Mouse (Mus musculus) olfactory bulb, adult 2 months (tissue): ENCODE measurements around the gene Cemip. TPM values are rescaled to one million over a fixed set of nuclear protein-coding genes. Genes with fewer than 3 reads are reported as not detected.

Experiments
- H3K27ac ChIP-seq: fragments of 200-500 bp; 2 replicates; pipeline ENCODE4 v1.5.1; 2012; ENCODE audit warnings: low read depth, low read length; ENCODE audit not compliant: insufficient read depth
- H3K4me1 ChIP-seq: fragments of 200-500 bp; 2 replicates; pipeline ENCODE4 v1.6.1; 2012; ENCODE audit warnings: low read length; ENCODE audit not compliant: control insufficient read depth, insufficient read depth
- H3K4me3 ChIP-seq: fragments of 200-500 bp; 2 replicates; pipeline ENCODE4 v1.5.1; 2012; ENCODE audit warnings: mild to moderate bottlenecking, low read depth, low read length, moderate library complexity; ENCODE audit not compliant: insufficient read depth
- CTCF ChIP-seq: fragments of 200-500 bp; IDR thresholded peaks from 2 replicates; pipeline ENCODE4 v1.5.1; 2012; ENCODE audit warnings: low read depth, mild to moderate bottlenecking, low read length, moderate library complexity; ENCODE audit not compliant: insufficient read depth
- POLR2A ChIP-seq: fragments of 200-500 bp; IDR thresholded peaks from 2 replicates; pipeline ENCODE4 v1.6.1; 2012; ENCODE audit warnings: mild to moderate bottlenecking, low read depth, low read length, moderate library complexity; ENCODE audit not compliant: insufficient read depth
- WGBS: fragments of 180-500 bp; shearing (Covaris S2); methylation state at CpG from one replicate; pipeline ENCODE4 v1.1.7; 2018; 5-methylcytosine and 5-hydroxymethylcytosine counted together
- polyA plus RNA-seq: library from polyadenylated mRNA; stranded (reverse); fragments of >200 nt; gene quantifications from 2 replicates; pipeline ENCODE4 v1.2.4, GENCODE M21; 2012; ENCODE audit warnings: low replicate concordance; ENCODE audit not compliant: missing spikeins, insufficient read depth, insufficient read length

Cemip gene
- polyA plus RNA-seq, 1 experiment = not detected

GRCm38 (mm10) chr7:84102589-84102988, 16.3 kb upstream of the Cemip start:
- TF ChIP-seq POLR2A = no peak
- no peak for TF ChIP-seq CTCF
- Histone ChIP-seq H3K4me1 (no peaks in the 10 kb centered on the region), H3K27ac (no peak overlapping the region), H3K4me3 (no peak overlapping the region)
- WGBS = 85% methylated on average over 1 of the region's 1 CpGs

- 91% methylated on average over 3 of the region's 3 CpGs for WGBS
Measured at GRCm38 (mm10) chr7:84100672-84101071, 14.4 kb upstream of the Cemip start.

GRCm38 (mm10) chr7:84098098-84098497, 11.8 kb upstream of the Cemip start:
- no peak overlapping the region for H3K4me3 ChIP-seq
- H3K27ac ChIP-seq = no peak overlapping the region
- WGBS = 94% methylated on average over 1 of the region's 1 CpGs
- no peak for TF ChIP-seq CTCF
- no peak for TF ChIP-seq POLR2A
- H3K4me1 ChIP-seq = no peaks in the 10 kb centered on the region

More at GRCm38 (mm10) chr7:84100672-84101071, 14.4 kb upstream of the Cemip start:
- TF ChIP-seq POLR2A (no peak), CTCF (no peak)
- Histone ChIP-seq H3K4me3 (no peak overlapping the region), H3K27ac (no peak overlapping the region), H3K4me1 (no peaks in the 10 kb centered on the region)

GRCm38 (mm10) chr7:84096501-84096900, 10.2 kb upstream of the Cemip start:
- 52% methylated on average over 6 of the region's 6 CpGs for WGBS

GRCm38 (mm10) chr7:84090793-84091192, 4.5 kb upstream of the Cemip start:
- TF ChIP-seq POLR2A (no peak), CTCF (no peak)
- no peak overlapping the region for H3K4me3 ChIP-seq
- 89% methylated on average over 4 of the region's 4 CpGs for WGBS
- H3K4me1 ChIP-seq = 0 out of 2 replicates have a peak, but pooled peaks cover 4% of the 10 kb centered on the region
- H3K27ac ChIP-seq = no peak overlapping the region

More at GRCm38 (mm10) chr7:84096501-84096900, 10.2 kb upstream of the Cemip start:
- Histone ChIP-seq H3K27ac (no peak overlapping the region), H3K4me1 (no peaks in the 10 kb centered on the region), H3K4me3 (no peak overlapping the region)
- TF ChIP-seq POLR2A = no peak
- TF ChIP-seq CTCF = no peak

GRCm38 (mm10) chr7:84089777-84090176, 3.5 kb upstream of the Cemip start:
- no peak for TF ChIP-seq CTCF
- TF ChIP-seq POLR2A = no peak
- H3K4me3 ChIP-seq = no peak overlapping the region
- 0 out of 2 replicates have a peak, but pooled peaks cover 12% of the 10 kb centered on the region for H3K4me1 ChIP-seq
- WGBS = 24% methylated on average over 1 of the region's 1 CpGs
- no peak overlapping the region for H3K27ac ChIP-seq

- H3K4me1 ChIP-seq = 0 out of 2 replicates have a peak, but pooled peaks cover 12% of the 10 kb centered on the region
- TF ChIP-seq CTCF = 0 out of 2 replicates have a peak, but pooled peaks have one; percentile 15
- TF ChIP-seq POLR2A = no peak
- no peak overlapping the region for H3K27ac ChIP-seq
- WGBS = 15% methylated on average over 4 of the region's 4 CpGs
- no peak overlapping the region for H3K4me3 ChIP-seq
Measured at GRCm38 (mm10) chr7:84088971-84089370, 2.7 kb upstream of the Cemip start.

- no peak for TF ChIP-seq CTCF
- no peak for TF ChIP-seq POLR2A
- Histone ChIP-seq H3K4me3 (no peak overlapping the region), H3K4me1 (0 out of 2 replicates have a peak, but pooled peaks cover 12% of the 10 kb centered on the region), H3K27ac (no peak overlapping the region)
- WGBS = 87% methylated on average over 3 of the region's 3 CpGs
Measured at GRCm38 (mm10) chr7:84088191-84088590, 1.9 kb upstream of the Cemip start.

GRCm38 (mm10) chr7:84085049-84085945, 1.0 kb downstream of the Cemip start:
- TF ChIP-seq POLR2A (no peak), CTCF (no peak)
- H3K4me1 ChIP-seq = 0 out of 2 replicates have a peak, but pooled peaks cover 12% of the 10 kb centered on the region
- H3K4me3 ChIP-seq = peak overlapping the region; percentile 60
- no peak overlapping the region for H3K27ac ChIP-seq
- WGBS = 9% methylated on average over 39 of the region's 39 CpGs
